Comparison of ENCODE assay signal across 21 mouse cellular contexts in genomic region chr7:135798441-135798840, GRCm38 (mm10).
DNase-seq lines count a peak whose midpoint lies in the region; ATAC-seq lines count a peak whose summit lies in the region.
"Had no signal": no experiment of that assay in that cellular context is flagged by ENCODE, and none has a peak within 500 bp of the region (broad histone marks: within the 10 kb centered on the region; RNA-seq: fewer than 3 reads in every experiment).

No protein-coding gene starts in this region.

- ATAC-seq in midbrain, embryonic 13.5 days = no peak
- ATAC-seq: forebrain, embryonic 14.5 days; forebrain, embryonic 16.5 days had no signal

- H3K4me3 ChIP-seq in midbrain, embryonic 10.5 days = no peak overlapping the region
- H3K4me3 ChIP-seq in midbrain, embryonic 13.5 days (replicated peaks) = no peak overlapping the region
- H3K4me3 ChIP-seq: embryonic facial prominence, embryonic 13.5 days; embryonic facial prominence, embryonic 15.5 days; erythroblast, embryonic 14.5 days; forebrain, embryonic 10.5 days; forebrain, embryonic 12.5 days had no signal

- peak; percentile 18 for DNase-seq in heart, adult 11 months
- DNase-seq in heart, postnatal 25 days (ENCODE audit: low spot score) = no peak
- DNase-seq in midbrain, embryonic 10.5 days (ENCODE audit: low spot score) = no peak
- DNase-seq: adrenal gland, adult 2 months; adrenal gland, postnatal 10 days; adrenal gland, postnatal 25 days; cerebellum, adult 11 months; cerebellum, adult 18-20 months; cerebellum, adult 8-10 months; cerebellum, adult 9-11 months; cerebellum, postnatal 14 days; cerebellum, postnatal 36 days; embryo, embryonic 11 days had no signal

- H3K9me3 ChIP-seq in midbrain, embryonic 10.5 days (replicated peaks) = no peaks in the 10 kb centered on the region
- H3K9me3 ChIP-seq in midbrain, embryonic 13.5 days = no peaks in the 10 kb centered on the region
- H3K9me3 ChIP-seq: embryonic facial prominence, embryonic 13.5 days; embryonic facial prominence, embryonic 15.5 days; forebrain, embryonic 10.5 days; forebrain, embryonic 12.5 days had no signal

- no peaks in the 10 kb centered on the region for H3K27me3 ChIP-seq in midbrain, embryonic 10.5 days (ENCODE audit: low read depth, poor library complexity, severe bottlenecking)
- no peaks in the 10 kb centered on the region for H3K27me3 ChIP-seq in midbrain, embryonic 13.5 days
- H3K27me3 ChIP-seq: embryonic facial prominence, embryonic 13.5 days had no signal

- intact Hi-C loops in heart, postnatal 25 days (cut with DNase I) = no loop called here

- H3K4me2 ChIP-seq in midbrain, embryonic 13.5 days (replicated peaks) = no peak overlapping the region
- H3K4me2 ChIP-seq: embryonic facial prominence, embryonic 13.5 days; embryonic facial prominence, embryonic 15.5 days; forebrain, embryonic 12.5 days had no signal

- H3K9ac ChIP-seq in midbrain, embryonic 13.5 days (replicated peaks) = no peak overlapping the region
- H3K9ac ChIP-seq: embryonic facial prominence, embryonic 13.5 days; embryonic facial prominence, embryonic 15.5 days; forebrain, embryonic 12.5 days had no signal

- peaks cover 24% of the 10 kb centered on the region for H3K4me1 ChIP-seq in midbrain, embryonic 10.5 days
- peaks cover 21% of the 10 kb centered on the region for H3K4me1 ChIP-seq in midbrain, embryonic 13.5 days (replicated peaks)

- peak overlapping the region; percentile 13; the same call in 1 of the 2 replicates for H3K27ac ChIP-seq in midbrain, embryonic 10.5 days (replicated peaks)
- no peak overlapping the region for H3K27ac ChIP-seq in midbrain, embryonic 13.5 days
- H3K27ac ChIP-seq: embryonic facial prominence, embryonic 13.5 days; embryonic facial prominence, embryonic 15.5 days; forebrain, embryonic 10.5 days; forebrain, embryonic 12.5 days had no signal

- 54% methylated on average over 2 of the region's 2 CpGs for WGBS in midbrain, embryonic 10.5 days
- WGBS in midbrain, embryonic 13.5 days = 42% methylated on average over 2 of the region's 2 CpGs

- H3K36me3 ChIP-seq in midbrain, embryonic 10.5 days = no peaks in the 10 kb centered on the region
- no peaks in the 10 kb centered on the region for H3K36me3 ChIP-seq in midbrain, embryonic 13.5 days
- H3K36me3 ChIP-seq: embryonic facial prominence, embryonic 13.5 days; embryonic facial prominence, embryonic 15.5 days; forebrain, embryonic 10.5 days; forebrain, embryonic 12.5 days had no signal
